Mouse (Mus musculus): Measurements from ENCODE around the gene Cbx8. TPM values are rescaled to one million over a fixed set of nuclear protein-coding genes. Genes with fewer than 3 reads are reported as not detected.

Gene Cbx8
- total and polyA plus RNA-seq, 2 experiments from 2014 or later = 7.6 to 15.5 TPM

DNA sequence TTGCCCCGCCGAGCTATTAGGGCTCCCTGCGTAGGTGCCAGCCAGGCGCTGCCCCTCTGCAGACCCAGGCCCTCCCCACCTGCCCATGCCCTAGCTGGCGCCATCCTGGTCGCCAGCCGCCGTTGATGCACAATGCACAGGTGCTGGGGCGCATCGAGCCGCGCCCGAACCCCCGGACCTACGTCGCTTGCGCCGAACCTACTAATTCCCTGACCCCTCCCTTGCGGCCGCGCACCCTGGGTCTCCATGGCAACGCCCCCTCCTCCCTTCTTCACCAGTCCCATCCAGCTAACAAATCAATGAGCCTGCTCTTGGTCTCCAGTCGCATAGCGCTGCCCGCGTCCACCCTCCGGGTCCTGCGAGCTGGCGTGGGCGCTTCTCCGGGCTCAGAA lies 552 bp upstream of the Cbx8 start:
- WGBS = 0% methylated on average over 29 of the region's 31 CpGs
- TF ChIP-seq CTCF (IDR thresholded peaks at IDR 0.05) = no peak
- H3K9ac ChIP-seq (replicated peaks; ENCODE audit: low read length, poor library complexity, severe bottlenecking) = peak overlapping the region; percentile 85
- peak overlapping the region; percentile 85 for H3K27ac ChIP-seq (ENCODE audit: low read depth, low read length)
- peaks cover 47% of the 10 kb centered on the region for H3K27me3 ChIP-seq (ENCODE audit: insufficient read depth, low read length)
- peak; percentile 72 for DNase-seq (ENCODE audit: low spot score)
- ATAC-seq (ENCODE audit: low FRiP score) = peak; percentile 64
- H3K4me1 ChIP-seq (ENCODE audit: insufficient read depth, low read length) = 0 out of 2 replicates have a peak, but pooled peaks cover 12% of the 10 kb centered on the region
- peaks cover 8% of the 10 kb centered on the region for H3K36me3 ChIP-seq (ENCODE audit: insufficient read depth, low read length)
- H3K4me2 ChIP-seq (ENCODE audit: low read depth, low read length, poor library complexity, severe bottlenecking) = peak overlapping the region; percentile 96
- H3K4me3 ChIP-seq (ENCODE audit: low read depth, low read length) = peak overlapping the region; percentile 81
- no peaks in the 10 kb centered on the region for H3K9me3 ChIP-seq (ENCODE audit: low read length)

GRCm38 (mm10) chr11:119039732-119040512 lies 847 bp downstream of the Cbx8 start:
- H3K4me1 ChIP-seq (ENCODE audit: insufficient read depth, low read length) = peaks cover 19% of the 10 kb centered on the region; the same call in 1 of the 2 replicates
- H3K9ac ChIP-seq (replicated peaks; ENCODE audit: low read length, poor library complexity, severe bottlenecking) = peak overlapping the region; percentile 88
- peaks cover 8% of the 10 kb centered on the region for H3K36me3 ChIP-seq (ENCODE audit: insufficient read depth, low read length)
- H3K9me3 ChIP-seq (ENCODE audit: low read length) = no peaks in the 10 kb centered on the region
- H3K27ac ChIP-seq (ENCODE audit: low read depth, low read length) = peak overlapping the region; percentile 85
- DNase-seq (ENCODE audit: low spot score) (no peak), ATAC-seq (ENCODE audit: low FRiP score) (no peak)
- peak overlapping the region; percentile 81 for H3K4me3 ChIP-seq (ENCODE audit: low read depth, low read length)
- peaks cover 45% of the 10 kb centered on the region for H3K27me3 ChIP-seq (ENCODE audit: insufficient read depth, low read length)
- WGBS = 9% methylated on average over 21 of the region's 21 CpGs
- TF ChIP-seq CTCF (IDR thresholded peaks at IDR 0.05) = no peak
- H3K4me2 ChIP-seq (ENCODE audit: low read depth, low read length, poor library complexity, severe bottlenecking) = peak overlapping the region; percentile 96

GRCm38 (mm10) chr11:119038744-119039484 lies 1.9 kb downstream of the Cbx8 start:
- Histone ChIP-seq H3K27ac (ENCODE audit: low read depth, low read length) (no peak overlapping the region), H3K4me2 (ENCODE audit: low read depth, low read length, poor library complexity, severe bottlenecking) (no peak overlapping the region), H3K9me3 (ENCODE audit: low read length) (no peaks in the 10 kb centered on the region), H3K9ac (replicated peaks; ENCODE audit: low read length, poor library complexity, severe bottlenecking) (no peak overlapping the region), H3K4me1 (ENCODE audit: insufficient read depth, low read length) (peaks cover 21% of the 10 kb centered on the region; the same call in 1 of the 2 replicates), H3K4me3 (ENCODE audit: low read depth, low read length) (no peak overlapping the region), H3K27me3 (ENCODE audit: insufficient read depth, low read length) (peaks cover 35% of the 10 kb centered on the region), H3K36me3 (ENCODE audit: insufficient read depth, low read length) (peaks cover 8% of the 10 kb centered on the region)
- DNase-seq (ENCODE audit: low spot score) (no peak), ATAC-seq (ENCODE audit: low FRiP score) (no peak)
- 44% methylated on average over 22 of the region's 22 CpGs for WGBS
- no peak for TF ChIP-seq CTCF (IDR thresholded peaks at IDR 0.05)

- ATAC-seq (ENCODE audit: low FRiP score) (no peak), DNase-seq (ENCODE audit: low spot score) (no peak)
- no peaks in the 10 kb centered on the region for H3K9me3 ChIP-seq (ENCODE audit: low read length)
- no peak overlapping the region for H3K9ac ChIP-seq (replicated peaks; ENCODE audit: low read length, poor library complexity, severe bottlenecking)
- peak overlapping the region; percentile 58 for H3K4me2 ChIP-seq (ENCODE audit: low read depth, low read length, poor library complexity, severe bottlenecking)
- H3K4me1 ChIP-seq (ENCODE audit: insufficient read depth, low read length) = peaks cover 21% of the 10 kb centered on the region; the same call in 1 of the 2 replicates
- peak; percentile 13; the same call in 1 of the 2 replicates for TF ChIP-seq CTCF (IDR thresholded peaks at IDR 0.05)
- H3K36me3 ChIP-seq (ENCODE audit: insufficient read depth, low read length) = peaks cover 8% of the 10 kb centered on the region
- H3K4me3 ChIP-seq (ENCODE audit: low read depth, low read length) = peak overlapping the region; percentile 32; the same call in 1 of the 2 replicates
- WGBS = 41% methylated on average over 18 of the region's 18 CpGs
- H3K27me3 ChIP-seq (ENCODE audit: insufficient read depth, low read length) = peaks cover 26% of the 10 kb centered on the region
- no peak overlapping the region for H3K27ac ChIP-seq (ENCODE audit: low read depth, low read length)
These were observed 2.9 kb downstream of the Cbx8 start for GRCm38 (mm10) chr11:119037780-119038401.

GRCm38 (mm10) chr11:119036934-119037779 lies 3.6 kb downstream of the Cbx8 start:
- Histone ChIP-seq H3K4me2 (ENCODE audit: low read depth, low read length, poor library complexity, severe bottlenecking) (peak overlapping the region; percentile 58), H3K9me3 (ENCODE audit: low read length) (no peaks in the 10 kb centered on the region), H3K27me3 (ENCODE audit: insufficient read depth, low read length) (peaks cover 18% of the 10 kb centered on the region), H3K27ac (ENCODE audit: low read depth, low read length) (no peak overlapping the region), H3K9ac (replicated peaks; ENCODE audit: low read length, poor library complexity, severe bottlenecking) (no peak overlapping the region), H3K4me1 (ENCODE audit: insufficient read depth, low read length) (peaks cover 21% of the 10 kb centered on the region; the same call in 1 of the 2 replicates), H3K4me3 (ENCODE audit: low read depth, low read length) (peak overlapping the region; percentile 32), H3K36me3 (ENCODE audit: insufficient read depth, low read length) (peaks cover 8% of the 10 kb centered on the region)
- no peak for ATAC-seq (ENCODE audit: low FRiP score)
- no peak for TF ChIP-seq CTCF (IDR thresholded peaks at IDR 0.05)
- 20% methylated on average over 55 of the region's 57 CpGs for WGBS
- no peak for DNase-seq (ENCODE audit: low spot score)

Measured in midbrain, postnatal 0 days (tissue).